Mouse (Mus musculus) forebrain, postnatal 0 days (tissue): Measurements from ENCODE around the gene D10Jhu81e. TPM values are rescaled to one million over a fixed set of nuclear protein-coding genes. Genes with fewer than 3 reads are reported as not detected.
A peak's percentile ranks its signal among the peaks of the same experiment; 100 is the strongest.

Experiments
- ATAC-seq: fragments of 200-750 bp; cut with Nextera tagmentation; 2 replicates; pipeline ENCODE4 v1.8.0; 2017; ENCODE audit warnings: mild to moderate bottlenecking, moderate library complexity
- DNase-seq: peaks from one replicate; pipeline ENCODE4 v3.0.0-alpha.2; 2015
- H3K27ac ChIP-seq: fragments of 300-500 bp; sonication (generic); 2 replicates; pipeline ENCODE4 v1.5.1; 2014; ENCODE audit warnings: low read depth, mild to moderate bottlenecking, antibody characterized with exemption, low read length, moderate library complexity, mixed read lengths
- H3K27me3 ChIP-seq: fragments of 300-500 bp; sonication (generic); 2 replicates; pipeline ENCODE4 v1.6.1; 2014; ENCODE audit warnings: mild to moderate bottlenecking, low read length, mixed read lengths; ENCODE audit not compliant: insufficient read depth
- H3K36me3 ChIP-seq: fragments of 300-500 bp; sonication (generic); 2 replicates; pipeline ENCODE4 v1.6.1; 2014; ENCODE audit warnings: mild to moderate bottlenecking, moderate library complexity; ENCODE audit not compliant: insufficient read depth
- H3K4me1 ChIP-seq: fragments of 300-500 bp; sonication (generic); 2 replicates; pipeline ENCODE4 v1.6.1; 2014; ENCODE audit warnings: antibody characterized with exemption; ENCODE audit not compliant: insufficient read depth
- H3K4me2 ChIP-seq: fragments of 300-500 bp; sonication (generic); 2 replicates; pipeline ENCODE4 v1.6.1; 2014; ENCODE audit warnings: low read depth, mild to moderate bottlenecking, moderate library complexity
- H3K4me3 ChIP-seq: fragments of 300-500 bp; sonication (generic); 2 replicates; pipeline ENCODE4 v1.5.1; 2014; ENCODE audit warnings: low read depth, low read length, mixed read lengths
- H3K9ac ChIP-seq: fragments of 300-500 bp; sonication (generic); 2 replicates; pipeline ENCODE4 v1.6.1; 2014; ENCODE audit warnings: mild to moderate bottlenecking
- H3K9me3 ChIP-seq: fragments of 300-500 bp; sonication (generic); 2 replicates; pipeline ENCODE4 v1.6.1; 2016; ENCODE audit warnings: low read length
- CTCF ChIP-seq: sonication (generic); IDR thresholded peaks from 2 replicates; pipeline ENCODE4 v1.5.1; 2016; ENCODE audit warnings: antibody characterized with exemption, control low read depth, low read depth
- WGBS: fragments of 180-500 bp; shearing (Covaris S2); extraction: QIAGEN DNeasy Blood & Tissue Kit; methylation state at CpG from one replicate; pipeline ENCODE4 v1.1.7; 2014; 5-methylcytosine and 5-hydroxymethylcytosine counted together
- polyA plus RNA-seq: library from polyadenylated mRNA; unstranded; fragments of >200 nt; fragmentation: Nextera tagmentation; extraction: Ambion mirVana; gene quantifications from 2 replicates; pipeline ENCODE4 v1.2.1, GENCODE M21; 2015
- total RNA-seq: library from RNA; depleted of rRNA; stranded (reverse); fragments of >200 nt; gene quantifications from 2 replicates; pipeline ENCODE4 v1.2.3, GENCODE M21; 2014

D10Jhu81e gene
- total and polyA plus RNA-seq, 2 experiments from 2014 or later = 24.4 to 76.7 TPM

GRCm38 (mm10) chr10:78170445-78170844, 863 bp upstream of the D10Jhu81e start:
- Histone ChIP-seq H3K9me3 (no peaks in the 10 kb centered on the region), H3K4me2 (peak overlapping the region; percentile 83), H3K4me1 (peaks cover 14% of the 10 kb centered on the region), H3K4me3 (peak overlapping the region; percentile 90; the same call in 1 of the 2 replicates), H3K27ac (peak overlapping the region; percentile 59), H3K36me3 (peaks cover 64% of the 10 kb centered on the region), H3K9ac (peak overlapping the region; percentile 91), H3K27me3 (no peaks in the 10 kb centered on the region)
- ATAC-seq (no peak), DNase-seq (no peak)
- 64% methylated on average over 2 of the region's 2 CpGs for WGBS
- TF ChIP-seq CTCF = no peak

- H3K4me2 ChIP-seq = peak overlapping the region; percentile 83
- no peaks in the 10 kb centered on the region for H3K9me3 ChIP-seq
- H3K4me3 ChIP-seq = peak overlapping the region; percentile 90
- H3K36me3 ChIP-seq = peaks cover 60% of the 10 kb centered on the region
- DNase-seq (no peak), ATAC-seq (no peak)
- no peak for TF ChIP-seq CTCF
- peaks cover 14% of the 10 kb centered on the region for H3K4me1 ChIP-seq
- no peak overlapping the region for H3K27ac ChIP-seq
- peak overlapping the region; percentile 91 for H3K9ac ChIP-seq
- WGBS = 90% methylated on average over 11 of the region's 11 CpGs
- no peaks in the 10 kb centered on the region for H3K27me3 ChIP-seq
Observed at GRCm38 (mm10) chr10:78168792-78169191, 790 bp downstream of the D10Jhu81e start.

- H3K27me3 ChIP-seq = no peaks in the 10 kb centered on the region
- no peak for TF ChIP-seq CTCF
- peaks cover 14% of the 10 kb centered on the region for H3K4me1 ChIP-seq
- ATAC-seq = no peak
- no peaks in the 10 kb centered on the region for H3K9me3 ChIP-seq
- no peak overlapping the region for H3K9ac ChIP-seq
- H3K4me3 ChIP-seq = no peak overlapping the region
- no peak overlapping the region for H3K4me2 ChIP-seq
- DNase-seq = no peak
- H3K36me3 ChIP-seq = peaks cover 54% of the 10 kb centered on the region
- H3K27ac ChIP-seq = no peak overlapping the region
Observed at GRCm38 (mm10) chr10:78167775-78168174, 1.8 kb downstream of the D10Jhu81e start.

GRCm38 (mm10) chr10:78167333-78167732, 2.2 kb downstream of the D10Jhu81e start:
- DNase-seq (no peak), ATAC-seq (no peak)
- Histone ChIP-seq H3K9ac (no peak overlapping the region), H3K4me2 (no peak overlapping the region), H3K36me3 (peaks cover 54% of the 10 kb centered on the region), H3K9me3 (no peaks in the 10 kb centered on the region), H3K27ac (no peak overlapping the region), H3K4me1 (peaks cover 14% of the 10 kb centered on the region), H3K27me3 (no peaks in the 10 kb centered on the region), H3K4me3 (no peak overlapping the region)
- TF ChIP-seq CTCF = no peak
- WGBS = 60% methylated on average over 7 of the region's 7 CpGs

- Histone ChIP-seq H3K9ac (no peak overlapping the region), H3K4me2 (no peak overlapping the region), H3K9me3 (no peaks in the 10 kb centered on the region), H3K36me3 (peaks cover 49% of the 10 kb centered on the region), H3K27me3 (no peaks in the 10 kb centered on the region), H3K27ac (no peak overlapping the region), H3K4me1 (peaks cover 14% of the 10 kb centered on the region), H3K4me3 (no peak overlapping the region)
- WGBS = 85% methylated on average over 21 of the region's 21 CpGs
- ATAC-seq (no peak), DNase-seq (no peak)
- TF ChIP-seq CTCF = no peak
Observed at GRCm38 (mm10) chr10:78165256-78166005, 4.2 kb downstream of the D10Jhu81e start.

GRCm38 (mm10) chr10:78164786-78165185, 4.8 kb downstream of the D10Jhu81e start:
- no peak for ATAC-seq
- DNase-seq = no peak
- Histone ChIP-seq H3K4me1 (peaks cover 8% of the 10 kb centered on the region), H3K27ac (no peak overlapping the region), H3K27me3 (no peaks in the 10 kb centered on the region), H3K4me3 (no peak overlapping the region), H3K4me2 (no peak overlapping the region), H3K9ac (no peak overlapping the region), H3K36me3 (peaks cover 49% of the 10 kb centered on the region), H3K9me3 (no peaks in the 10 kb centered on the region)
- 92% methylated on average over 12 of the region's 12 CpGs for WGBS
- no peak for TF ChIP-seq CTCF

GRCm38 (mm10) chr10:78163923-78164322, 5.7 kb downstream of the D10Jhu81e start:
- WGBS = 35% methylated on average over 4 of the region's 4 CpGs

More at GRCm38 (mm10) chr10:78163923-78164322, 5.7 kb downstream of the D10Jhu81e start:
- H3K4me1 ChIP-seq = peaks cover 6% of the 10 kb centered on the region
- TF ChIP-seq CTCF = peak; percentile 77
- no peaks in the 10 kb centered on the region for H3K27me3 ChIP-seq
- peaks cover 49% of the 10 kb centered on the region for H3K36me3 ChIP-seq
- no peak overlapping the region for H3K4me2 ChIP-seq
- no peaks in the 10 kb centered on the region for H3K9me3 ChIP-seq
- ATAC-seq (peak; percentile 65), DNase-seq (peak; percentile 79)
- no peak overlapping the region for H3K4me3 ChIP-seq
- H3K27ac ChIP-seq = no peak overlapping the region
- no peak overlapping the region for H3K9ac ChIP-seq
